24 mouse cellular contexts compared by ENCODE assay signal in genomic region chr1:35930351-35930750, GRCm38 (mm10).
DNase-seq lines count a peak whose midpoint lies in the region; ATAC-seq and TF ChIP-seq lines count a peak whose summit lies in the region.
"Had no signal": no experiment of that assay in that cellular context is flagged by ENCODE, and none has a peak within 500 bp of the region (broad histone marks: within the 10 kb centered on the region; RNA-seq: fewer than 3 reads in every experiment).

No protein-coding gene starts in this region.

- DNase-seq in stomach, postnatal 0 days (ENCODE audit: low spot score), result no peak
- peak; percentile 69 for DNase-seq in brain, adult 2 months (ENCODE audit: low read depth, low spot score)
- DNase-seq in cerebellum, adult 8-10 months, result peak; percentile 9
- DNase-seq in cerebellum, postnatal 36 days, result peak; percentile 14 to 31
- DNase-seq in liver, embryonic 11.5 days (ENCODE audit: low spot score), result no peak
- DNase-seq in left cerebral cortex, postnatal 4 days, result no peak
- DNase-seq in gastrocnemius, postnatal 4 days (ENCODE audit: low spot score in 2 of 2), result no peak
- DNase-seq: adrenal gland, postnatal 14 days; forebrain, postnatal 0 days; gastrocnemius, postnatal 14 days; heart, adult 2 months; heart, postnatal 36 days; liver; thymus, postnatal 36 days had no signal

- TF ChIP-seq EP300 in stomach, postnatal 0 days (optimal IDR thresholded peaks at IDR 0.05), result no peak

- no peaks in the 10 kb centered on the region for H3K36me3 ChIP-seq in stomach, embryonic 14.5 days (ENCODE audit: control insufficient read depth, insufficient read depth, low read length)
- no peaks in the 10 kb centered on the region for H3K36me3 ChIP-seq in stomach, postnatal 0 days (ENCODE audit: control insufficient read depth, insufficient read depth, low read length)
- H3K36me3 ChIP-seq in liver, embryonic 11.5 days (ENCODE audit: control insufficient read depth, insufficient read depth, low read length), result no peaks in the 10 kb centered on the region
- H3K36me3 ChIP-seq: embryonic facial prominence, embryonic 15.5 days; forebrain, embryonic 10.5 days; heart, embryonic 15.5 days; limb, embryonic 10.5 days had no signal

- ATAC-seq in stomach, embryonic 14.5 days (ENCODE audit: insufficient number of reproducible peaks, insufficient read depth, low FRiP score, low read depth), result no peak
- no peak for ATAC-seq in stomach, postnatal 0 days (ENCODE audit: low FRiP score, low TSS enrichment)
- ATAC-seq in liver, embryonic 11.5 days (replicated peaks; ENCODE audit: low FRiP score), result no peak
- ATAC-seq: forebrain, postnatal 0 days; inflammation-experienced regulatory T-cells, adult 6 months had no signal

- intact Hi-C loops in left cerebral cortex, postnatal 4 days (cut with DNase I), result no loop called here

- 39% methylated on average over 3 of the region's 3 CpGs for WGBS in stomach, embryonic 14.5 days
- WGBS in stomach, postnatal 0 days, result 35% methylated on average over 3 of the region's 3 CpGs
- WGBS in liver, embryonic 11.5 days, result 65% methylated on average over 3 of the region's 3 CpGs

- peak overlapping the region; percentile 55; the same call in 1 of the 2 replicates for H3K27ac ChIP-seq in stomach, embryonic 14.5 days (ENCODE audit: low read length)
- H3K27ac ChIP-seq in stomach, postnatal 0 days (replicated peaks), result no peak overlapping the region
- H3K27ac ChIP-seq in liver, embryonic 11.5 days (ENCODE audit: low read depth, low read length), result no peak overlapping the region
- H3K27ac ChIP-seq: embryonic facial prominence, embryonic 15.5 days; forebrain, embryonic 10.5 days; heart, adult 2 months; heart, embryonic 15.5 days; hindbrain, embryonic 14.5 days; left cerebral cortex, adult 2 months; limb, embryonic 10.5 days; macrophage had no signal

- H3K9ac ChIP-seq in stomach, embryonic 14.5 days (replicated peaks; ENCODE audit: low read depth, low read length), result no peak overlapping the region
- no peak overlapping the region for H3K9ac ChIP-seq in stomach, postnatal 0 days (ENCODE audit: low read length)
- no peak overlapping the region for H3K9ac ChIP-seq in liver, embryonic 11.5 days (ENCODE audit: low read depth, low read length)
- H3K9ac ChIP-seq: embryonic facial prominence, embryonic 15.5 days; forebrain, postnatal 0 days; heart, embryonic 15.5 days; hindbrain, embryonic 14.5 days had no signal

- H3K4me3 ChIP-seq in stomach, embryonic 14.5 days (ENCODE audit: low read depth, low read length), result no peak overlapping the region
- H3K4me3 ChIP-seq in stomach, postnatal 0 days (ENCODE audit: low read depth, low read length), result no peak overlapping the region
- H3K4me3 ChIP-seq in liver, embryonic 11.5 days (ENCODE audit: low read depth, low read length), result no peak overlapping the region
- H3K4me3 ChIP-seq: embryonic facial prominence, embryonic 15.5 days; forebrain, embryonic 10.5 days; heart, adult 2 months; heart, embryonic 15.5 days; left cerebral cortex, adult 2 months; limb, embryonic 10.5 days had no signal

- H3K27me3 ChIP-seq in stomach, embryonic 14.5 days (ENCODE audit: control insufficient read depth, insufficient read depth, low read length), result no peaks in the 10 kb centered on the region
- H3K27me3 ChIP-seq in stomach, postnatal 0 days (ENCODE audit: control insufficient read depth, insufficient read depth, low read length), result no peaks in the 10 kb centered on the region
- no peaks in the 10 kb centered on the region for H3K27me3 ChIP-seq in liver, embryonic 11.5 days (replicated peaks; ENCODE audit: control insufficient read depth, insufficient read depth, low read length)
- H3K27me3 ChIP-seq: embryonic facial prominence, embryonic 15.5 days; heart, embryonic 15.5 days had no signal

- H3K9me3 ChIP-seq in stomach, embryonic 14.5 days (ENCODE audit: control insufficient read depth, low read depth, low read length), result no peaks in the 10 kb centered on the region
- no peaks in the 10 kb centered on the region for H3K9me3 ChIP-seq in stomach, postnatal 0 days (ENCODE audit: control insufficient read depth, low read length)
- no peaks in the 10 kb centered on the region for H3K9me3 ChIP-seq in liver, embryonic 11.5 days (ENCODE audit: control insufficient read depth, low read length)
- H3K9me3 ChIP-seq: embryonic facial prominence, embryonic 15.5 days; forebrain, embryonic 10.5 days; heart, embryonic 15.5 days; limb, embryonic 10.5 days had no signal

- peaks cover 23% of the 10 kb centered on the region for H3K4me1 ChIP-seq in stomach, embryonic 14.5 days (ENCODE audit: control insufficient read depth, insufficient read depth, low read length)
- peaks cover 8% of the 10 kb centered on the region for H3K4me1 ChIP-seq in stomach, postnatal 0 days (replicated peaks; ENCODE audit: control insufficient read depth, insufficient read depth)
- H3K4me1 ChIP-seq in liver, embryonic 11.5 days (replicated peaks; ENCODE audit: control insufficient read depth, insufficient read depth, low read length), result peaks cover 23% of the 10 kb centered on the region

- no peak for TF ChIP-seq CTCF in stomach, postnatal 0 days (IDR thresholded peaks at IDR 0.05; ENCODE audit: low read depth)

- H3K4me2 ChIP-seq in stomach, embryonic 14.5 days (replicated peaks; ENCODE audit: low read depth, low read length), result no peak overlapping the region
- no peak overlapping the region for H3K4me2 ChIP-seq in stomach, postnatal 0 days (replicated peaks; ENCODE audit: low read depth)
- H3K4me2 ChIP-seq in liver, embryonic 11.5 days, result no peak overlapping the region
- H3K4me2 ChIP-seq: embryonic facial prominence, embryonic 15.5 days; heart, embryonic 15.5 days; hindbrain, embryonic 14.5 days; midbrain, embryonic 11.5 days had no signal

Comparison
In these comparisons a context has a peak if more than half of its experiments do, and no peak if none do; other contexts are left out.
1. DNase-seq: peak in brain, adult 2 months (single experiment), cerebellum, adult 8-10 months (single experiment) and cerebellum, postnatal 36 days (2 of 2); none in stomach, postnatal 0 days (single experiment), liver, embryonic 11.5 days (single experiment), left cerebral cortex, postnatal 4 days (single experiment) and gastrocnemius, postnatal 4 days (0 of 2).